9 mouse cellular contexts compared by ENCODE assay signal in the genomic region with DNA sequence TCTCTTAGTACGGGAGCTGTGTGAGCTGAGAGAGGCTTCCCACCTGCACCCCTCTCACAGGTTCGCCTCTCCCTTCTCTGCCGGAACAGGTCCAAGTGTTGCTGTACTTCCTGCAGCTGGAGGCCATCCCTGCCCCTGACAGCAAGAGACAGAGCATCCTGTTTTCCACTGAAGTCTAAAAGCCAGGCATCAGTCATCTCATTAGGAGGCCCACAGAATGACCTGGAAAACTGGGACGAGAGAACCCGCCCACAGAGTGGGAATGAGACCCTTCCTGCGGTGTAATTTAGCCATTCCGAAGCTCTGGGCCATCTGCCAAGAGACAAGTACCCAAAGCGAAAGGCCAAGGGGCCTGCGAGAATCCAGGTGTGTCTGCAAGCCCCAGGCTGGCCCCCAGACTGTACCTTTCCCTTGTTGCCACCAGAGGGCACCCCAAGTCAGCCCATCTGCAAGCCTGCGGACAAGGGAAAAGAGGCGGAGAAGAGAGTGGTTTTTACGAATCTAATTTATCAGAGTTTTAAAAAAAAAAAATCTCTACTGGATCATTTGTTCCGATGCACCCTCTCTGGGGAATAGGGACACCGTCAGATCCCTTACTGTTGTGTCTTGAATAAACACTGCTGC. TPM values are rescaled to one million over a fixed set of nuclear protein-coding genes. Genes with fewer than 3 reads are reported as not detected.
DNase-seq lines count a peak whose midpoint lies in the region; ATAC-seq and TF ChIP-seq lines count a peak whose summit lies in the region.
"Had no signal": no experiment of that assay in that cellular context is flagged by ENCODE, and none has a peak within 500 bp of the region (broad histone marks: within the 10 kb centered on the region; RNA-seq: fewer than 3 reads in every experiment).

No protein-coding gene starts in this region.

- no peaks in the 10 kb centered on the region for H3K9me3 ChIP-seq in kidney, postnatal 0 days (replicated peaks; ENCODE audit: low read length)
- H3K9me3 ChIP-seq in liver, embryonic 13.5 days (replicated peaks): no peaks in the 10 kb centered on the region
- no peaks in the 10 kb centered on the region for H3K9me3 ChIP-seq in neural tube, embryonic 13.5 days
- no peaks in the 10 kb centered on the region for H3K9me3 ChIP-seq in stomach, embryonic 16.5 days (replicated peaks; ENCODE audit: control insufficient read depth, low read length)
- H3K9me3 ChIP-seq: embryonic facial prominence, embryonic 13.5 days had no signal

- TF ChIP-seq CTCF in kidney, postnatal 0 days (IDR thresholded peaks at IDR 0.05; ENCODE audit: low read depth): peak; percentile 86

- no peak overlapping the region for H3K27ac ChIP-seq in kidney, postnatal 0 days
- H3K27ac ChIP-seq in liver, embryonic 13.5 days: no peak overlapping the region
- H3K27ac ChIP-seq in neural tube, embryonic 13.5 days (replicated peaks): 0 out of 2 replicates have a peak overlapping the region, but pooled peaks have one; percentile 13
- H3K27ac ChIP-seq in stomach, embryonic 16.5 days (ENCODE audit: low read length): no peak overlapping the region
- H3K27ac ChIP-seq: embryonic facial prominence, embryonic 13.5 days had no signal

- H3K4me3 ChIP-seq in kidney, postnatal 0 days (replicated peaks; ENCODE audit: low read depth, low read length): no peak overlapping the region
- no peak overlapping the region for H3K4me3 ChIP-seq in liver, embryonic 13.5 days (replicated peaks)
- H3K4me3 ChIP-seq in neural tube, embryonic 13.5 days: no peak overlapping the region
- H3K4me3 ChIP-seq in stomach, embryonic 16.5 days (replicated peaks; ENCODE audit: low read length): no peak overlapping the region
- H3K4me3 ChIP-seq: embryonic facial prominence, embryonic 13.5 days had no signal

- peaks cover 38% of the 10 kb centered on the region for H3K36me3 ChIP-seq in kidney, postnatal 0 days (ENCODE audit: insufficient read depth, low read length)
- H3K36me3 ChIP-seq in liver, embryonic 13.5 days: peaks cover 41% of the 10 kb centered on the region
- peaks cover 83% of the 10 kb centered on the region for H3K36me3 ChIP-seq in neural tube, embryonic 13.5 days
- H3K36me3 ChIP-seq in stomach, embryonic 16.5 days (ENCODE audit: control insufficient read depth, insufficient read depth, low read length): peaks cover 21% of the 10 kb centered on the region

- ATAC-seq in kidney, postnatal 0 days (replicated peaks; ENCODE audit: low FRiP score, low read depth): peak; percentile 50; the same call in 1 of the 2 replicates
- no peak for ATAC-seq in liver, embryonic 13.5 days (ENCODE audit: low read depth)
- ATAC-seq in neural tube, embryonic 13.5 days (ENCODE audit: low read depth): peak; percentile 72; the same call in 1 of the 2 replicates
- peak; percentile 42; the same call in 1 of the 2 replicates for ATAC-seq in stomach, embryonic 16.5 days (ENCODE audit: insufficient read depth, low FRiP score)

- DNase-seq in 416B (ENCODE audit: low read depth): peak; percentile 70
- peak; percentile 74 to 92 for DNase-seq in adrenal gland, adult (ENCODE audit: inconsistent age in 2 of 2, low spot score in 1 of 2)
- DNase-seq in embryo, embryonic 10 days (ENCODE audit: low spot score): peak; percentile 68
- peak; percentile 55 to 70 for DNase-seq in gastrocnemius, postnatal 4 days (ENCODE audit: low spot score in 2 of 2)
- peak; percentile 91 for DNase-seq in kidney, postnatal 0 days (ENCODE audit: low spot score)
- DNase-seq in liver, embryonic 13.5 days: peak; percentile 31

- no peaks in the 10 kb centered on the region for H3K27me3 ChIP-seq in kidney, postnatal 0 days (ENCODE audit: insufficient read depth, low read length)
- H3K27me3 ChIP-seq in liver, embryonic 13.5 days: no peaks in the 10 kb centered on the region
- no peaks in the 10 kb centered on the region for H3K27me3 ChIP-seq in neural tube, embryonic 13.5 days
- no peaks in the 10 kb centered on the region for H3K27me3 ChIP-seq in stomach, embryonic 16.5 days (ENCODE audit: control insufficient read depth, insufficient read depth, low read length)
- H3K27me3 ChIP-seq: embryonic facial prominence, embryonic 13.5 days had no signal

- WGBS in kidney, postnatal 0 days: 23% methylated on average over 14 of the region's 14 CpGs
- WGBS in liver, embryonic 13.5 days (ENCODE audit: insufficient replicate concordance): 52% methylated on average over 14 of the region's 14 CpGs
- WGBS in neural tube, embryonic 13.5 days: 44% methylated on average over 14 of the region's 14 CpGs
- 24% methylated on average over 14 of the region's 14 CpGs for WGBS in stomach, embryonic 16.5 days

- no peak overlapping the region for H3K4me2 ChIP-seq in kidney, postnatal 0 days (ENCODE audit: low read length)
- H3K4me2 ChIP-seq in liver, embryonic 13.5 days: no peak overlapping the region
- H3K4me2 ChIP-seq in neural tube, embryonic 13.5 days: no peak overlapping the region
- H3K4me2 ChIP-seq in stomach, embryonic 16.5 days (ENCODE audit: low read depth, low read length): no peak overlapping the region
- H3K4me2 ChIP-seq: embryonic facial prominence, embryonic 13.5 days had no signal

- no peaks in the 10 kb centered on the region for H3K4me1 ChIP-seq in kidney, postnatal 0 days (replicated peaks; ENCODE audit: insufficient read depth, low read length)
- H3K4me1 ChIP-seq in liver, embryonic 13.5 days (replicated peaks): peaks cover 5% of the 10 kb centered on the region
- H3K4me1 ChIP-seq in neural tube, embryonic 13.5 days (replicated peaks): no peaks in the 10 kb centered on the region
- no peaks in the 10 kb centered on the region for H3K4me1 ChIP-seq in stomach, embryonic 16.5 days (ENCODE audit: control insufficient read depth, insufficient read depth, low read length)
- H3K4me1 ChIP-seq: embryonic facial prominence, embryonic 13.5 days had no signal

- H3K9ac ChIP-seq in kidney, postnatal 0 days (ENCODE audit: low read depth, low read length): no peak overlapping the region
- no peak overlapping the region for H3K9ac ChIP-seq in liver, embryonic 13.5 days
- H3K9ac ChIP-seq in neural tube, embryonic 13.5 days: no peak overlapping the region
- no peak overlapping the region for H3K9ac ChIP-seq in stomach, embryonic 16.5 days (ENCODE audit: low read length)
- H3K9ac ChIP-seq: embryonic facial prominence, embryonic 13.5 days had no signal

RNA-seq across cellular contexts. Expression of gene Specc1l, which starts 29.6 kb away (rescaled TPM):
- total RNA-seq in gastrocnemius, postnatal 4 days (2021): 10 to 100 TPM; 46.0 to 49.7 TPM
- 18.7 and 19.7 TPM in 2 replicates for polyA plus RNA-seq in kidney, postnatal 0 days (2015; fragmentation: Nextera tagmentation; extraction: Ambion mirVana)
- 5.6 and 7.5 TPM in 2 replicates for polyA plus RNA-seq in liver, embryonic 13.5 days (2015; fragmentation: Nextera tagmentation; extraction: Ambion mirVana)
- polyA plus RNA-seq in neural tube, embryonic 13.5 days (2015; fragmentation: Nextera tagmentation; extraction: Ambion mirVana): 28.3 and 33.6 TPM in 2 replicates
- 27.6 and 29.5 TPM in 2 replicates for polyA plus RNA-seq in stomach, embryonic 16.5 days (2015; fragmentation: Nextera tagmentation; extraction: Ambion mirVana)

Comparison
In these comparisons a context has a peak if more than half of its experiments do, and no peak if none do; other contexts are left out.
1. DNase-seq: peak in every context shown above with its lines; median percentile 91 in kidney, postnatal 0 days; 83 in adrenal gland, adult; 70 in 416B; 68 in embryo, embryonic 10 days; 62 in gastrocnemius, postnatal 4 days; 31 in liver, embryonic 13.5 days.